Mouse (Mus musculus) hindbrain, postnatal 0 days (tissue): ENCODE measurements at regions not wholly inside any gene's neighbourhood (a gene's known extent, or its start where the extent isn't known, plus 50 kb on each side); places are given as distances from the start of the nearest gene placed in this dataset.

Experiments
- ATAC-seq: fragments of 200-750 bp; cut with Nextera tagmentation; 2 replicates; pipeline ENCODE4 v1.8.0; 2017; ENCODE audit warnings: mild to moderate bottlenecking, moderate TSS enrichment, moderate library complexity
- DNase-seq: peaks from one replicate; pipeline ENCODE4 v3.0.0-alpha.2; 2015; ENCODE audit warnings: low spot score
- H3K27ac ChIP-seq: fragments of 300-500 bp; sonication (generic); 2 replicates; pipeline ENCODE4 v1.5.1; 2014; ENCODE audit warnings: mild to moderate bottlenecking
- H3K27me3 ChIP-seq: fragments of 300-500 bp; sonication (generic); 2 replicates; pipeline ENCODE4 v1.6.1; 2014; ENCODE audit warnings: low read length, mixed read lengths; ENCODE audit not compliant: insufficient read depth
- H3K36me3 ChIP-seq: fragments of 300-500 bp; sonication (generic); 2 replicates; pipeline ENCODE4 v1.6.1; 2014; ENCODE audit warnings: low read length, mixed read lengths; ENCODE audit not compliant: insufficient read depth
- H3K4me1 ChIP-seq: fragments of 300-500 bp; sonication (generic); 2 replicates; pipeline ENCODE4 v1.6.1; 2014; ENCODE audit warnings: antibody characterized with exemption, low read length, mixed read lengths; ENCODE audit not compliant: insufficient read depth
- H3K4me2 ChIP-seq: fragments of 300-500 bp; sonication (generic); 2 replicates; pipeline ENCODE4 v1.6.1; 2014; ENCODE audit warnings: low read depth, mild to moderate bottlenecking, low read length, moderate library complexity, mixed read lengths
- H3K4me3 ChIP-seq: fragments of 300-500 bp; sonication (generic); 2 replicates; pipeline ENCODE4 v1.5.1; 2014; ENCODE audit warnings: low read length
- H3K9ac ChIP-seq: fragments of 300-500 bp; sonication (generic); replicated peaks from 2 replicates; pipeline ENCODE4 v1.6.1; 2014; ENCODE audit warnings: mild to moderate bottlenecking, low read length, moderate library complexity, mixed read lengths
- H3K9me3 ChIP-seq: fragments of 300-500 bp; sonication (generic); 2 replicates; pipeline ENCODE4 v1.6.1; 2016; ENCODE audit warnings: low read length, mixed read lengths
- CTCF ChIP-seq: IDR thresholded peaks from 2 replicates; pipeline ENCODE4 v1.5.1; 2016; ENCODE audit warnings: antibody characterized with exemption, control low read depth, low read depth
- WGBS: fragments of 180-500 bp; shearing (Covaris S2); extraction: QIAGEN DNeasy Blood & Tissue Kit; methylation state at CpG from one replicate; pipeline ENCODE4 v1.1.7; 2014; 5-methylcytosine and 5-hydroxymethylcytosine counted together

DNA sequence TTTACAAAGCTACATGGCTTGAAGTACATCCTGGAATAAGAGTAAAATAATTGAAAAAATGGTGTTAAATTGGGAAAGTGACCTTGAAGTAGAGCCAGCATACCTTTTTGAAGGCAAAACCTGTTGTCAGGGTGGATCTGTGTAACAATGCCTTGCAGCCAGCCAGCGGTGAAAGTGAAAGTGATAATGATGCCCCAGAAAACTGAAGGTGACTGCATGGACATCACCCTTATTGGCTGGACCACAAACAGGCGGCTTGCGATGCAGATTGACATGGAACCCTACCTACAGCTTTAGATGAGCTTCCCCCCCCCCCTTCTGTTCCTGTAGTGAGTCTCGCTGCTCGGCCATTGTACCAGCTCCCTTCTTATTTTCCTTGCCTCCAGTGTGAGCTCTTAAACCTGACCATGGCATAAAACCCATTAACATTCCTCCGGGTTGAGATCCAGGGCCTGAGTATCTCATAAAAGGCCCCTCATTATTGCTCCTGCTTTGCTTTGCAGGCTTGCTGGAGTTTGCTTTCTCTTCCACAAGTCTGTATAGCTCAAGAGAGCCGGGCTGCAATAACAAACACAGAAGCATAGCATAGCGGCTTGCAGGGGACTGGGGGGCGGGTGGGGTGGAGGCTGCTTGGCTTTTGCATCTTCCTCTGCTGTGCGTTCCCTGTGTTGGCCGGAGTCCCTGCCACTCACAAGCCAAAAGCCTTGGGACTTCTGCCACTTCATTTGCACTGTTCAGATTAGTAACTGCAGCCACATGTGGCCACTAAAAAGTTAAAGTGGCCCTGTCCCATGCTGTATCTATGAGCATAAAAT lies 292.1 kb downstream of the Plpp3 start:
- H3K4me2 ChIP-seq: 0 out of 2 replicates have a peak overlapping the region, but pooled peaks have one; percentile 16
- H3K9ac ChIP-seq: no peak overlapping the region
- 0 out of 2 replicates have a peak overlapping the region, but pooled peaks have one; percentile 7 for H3K27ac ChIP-seq
- ATAC-seq (no peak), DNase-seq (peak; percentile 66)
- H3K9me3 ChIP-seq: no peaks in the 10 kb centered on the region
- peak; percentile 17; the same call in 1 of the 2 replicates for TF ChIP-seq CTCF
- no peaks in the 10 kb centered on the region for H3K36me3 ChIP-seq
- no peaks in the 10 kb centered on the region for H3K27me3 ChIP-seq
- no peaks in the 10 kb centered on the region for H3K4me1 ChIP-seq
- WGBS: 49% methylated on average over 11 of the region's 11 CpGs
- H3K4me3 ChIP-seq: no peak overlapping the region

DNA sequence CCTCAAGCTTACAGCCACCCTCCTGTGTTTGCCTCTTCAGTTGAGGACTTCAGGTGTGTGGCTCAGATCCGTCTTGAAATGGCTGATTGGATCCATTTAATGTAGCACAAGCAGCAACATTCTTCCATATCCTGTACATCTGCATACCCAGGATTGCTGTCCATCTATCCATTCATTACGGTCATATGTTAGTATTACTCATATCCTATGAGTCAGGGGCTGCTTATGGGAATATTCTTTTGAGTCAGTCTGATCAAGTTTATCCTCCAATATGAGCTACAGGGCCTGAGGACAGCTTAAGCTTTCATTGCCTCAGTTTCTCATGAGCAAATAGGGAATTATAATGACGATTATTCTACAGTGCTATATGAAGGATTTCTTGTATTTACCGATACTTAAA lies 293.7 kb downstream of the Plpp3 start:
- Histone ChIP-seq H3K9me3 (no peaks in the 10 kb centered on the region), H3K27me3 (no peaks in the 10 kb centered on the region), H3K9ac (no peak overlapping the region), H3K4me1 (no peaks in the 10 kb centered on the region), H3K4me2 (no peak overlapping the region), H3K36me3 (no peaks in the 10 kb centered on the region), H3K27ac (no peak overlapping the region), H3K4me3 (no peak overlapping the region)
- DNase-seq: no peak
- no peak for TF ChIP-seq CTCF
- 91% methylated on average over 4 of the region's 4 CpGs for WGBS
- ATAC-seq: no peak

DNA sequence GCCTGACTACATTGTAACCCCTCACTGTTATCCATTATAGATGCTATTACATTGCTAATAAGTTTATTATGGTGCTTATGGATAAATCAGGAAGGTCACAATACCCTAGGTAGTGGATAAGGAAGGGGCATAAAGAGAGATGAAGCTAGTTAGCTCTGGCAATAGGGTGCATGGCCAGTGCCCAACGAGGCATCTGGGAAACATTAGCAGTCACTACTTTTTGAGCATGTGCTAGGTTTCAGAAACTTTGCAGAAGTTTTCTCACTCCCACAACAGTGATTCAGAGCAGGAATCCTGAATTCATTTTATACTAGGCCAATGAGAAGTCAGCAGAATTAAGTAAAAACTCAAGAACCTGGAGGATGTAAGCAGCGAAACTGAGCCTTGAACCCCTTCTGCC lies 294.7 kb downstream of the Plpp3 start:
- DNase-seq: no peak
- H3K4me1 ChIP-seq: no peaks in the 10 kb centered on the region
- H3K4me3 ChIP-seq: no peak overlapping the region
- no peaks in the 10 kb centered on the region for H3K9me3 ChIP-seq
- no peak for TF ChIP-seq CTCF
- H3K4me2 ChIP-seq: no peak overlapping the region
- WGBS: 95% methylated on average over 2 of the region's 2 CpGs
- H3K9ac ChIP-seq: no peak overlapping the region
- no peak for ATAC-seq
- H3K27me3 ChIP-seq: no peaks in the 10 kb centered on the region
- no peaks in the 10 kb centered on the region for H3K36me3 ChIP-seq
- no peak overlapping the region for H3K27ac ChIP-seq

DNA sequence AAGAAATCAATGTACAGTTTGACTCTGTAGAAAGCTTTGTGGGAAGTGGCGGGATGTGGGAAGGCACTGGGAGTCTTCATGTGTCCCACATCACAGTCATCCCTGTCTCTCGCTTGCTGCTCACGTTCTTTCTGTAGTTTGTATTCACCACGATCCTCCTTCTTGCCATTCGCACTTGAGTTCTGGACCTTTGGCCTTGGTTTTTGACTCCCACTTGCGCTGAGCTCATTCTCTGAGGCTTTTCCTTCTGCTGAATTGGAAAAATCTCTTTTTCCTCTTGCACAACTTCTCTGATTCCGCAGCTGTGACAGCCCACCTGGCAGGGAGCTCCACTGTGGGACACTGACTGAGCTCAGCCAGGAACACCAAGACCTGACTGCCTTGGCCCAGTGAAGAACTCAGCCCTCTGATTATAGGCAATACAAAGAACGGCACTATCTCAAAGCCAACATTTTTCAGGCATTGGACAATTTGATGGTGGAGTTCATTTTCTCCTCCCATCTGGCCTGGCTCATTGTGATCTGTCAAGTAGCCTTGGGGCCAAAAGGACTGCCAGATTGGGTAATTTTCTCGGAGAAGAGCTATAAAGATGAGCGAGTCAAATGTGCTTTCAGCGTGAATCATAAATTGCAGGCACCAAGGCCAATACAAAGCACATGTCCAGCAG lies 299.9 kb downstream of the Plpp3 start:
- TF ChIP-seq CTCF: no peak
- no peak overlapping the region for H3K4me3 ChIP-seq
- H3K9ac ChIP-seq: no peak overlapping the region
- H3K9me3 ChIP-seq: no peaks in the 10 kb centered on the region
- no peaks in the 10 kb centered on the region for H3K36me3 ChIP-seq
- DNase-seq (peak; percentile 41), ATAC-seq (no peak)
- peak overlapping the region; percentile 20; the same call in 1 of the 2 replicates for H3K27ac ChIP-seq
- H3K4me1 ChIP-seq: no peaks in the 10 kb centered on the region
- 65% methylated on average over 11 of the region's 11 CpGs for WGBS
- no peak overlapping the region for H3K4me2 ChIP-seq
- H3K27me3 ChIP-seq: no peaks in the 10 kb centered on the region

DNA sequence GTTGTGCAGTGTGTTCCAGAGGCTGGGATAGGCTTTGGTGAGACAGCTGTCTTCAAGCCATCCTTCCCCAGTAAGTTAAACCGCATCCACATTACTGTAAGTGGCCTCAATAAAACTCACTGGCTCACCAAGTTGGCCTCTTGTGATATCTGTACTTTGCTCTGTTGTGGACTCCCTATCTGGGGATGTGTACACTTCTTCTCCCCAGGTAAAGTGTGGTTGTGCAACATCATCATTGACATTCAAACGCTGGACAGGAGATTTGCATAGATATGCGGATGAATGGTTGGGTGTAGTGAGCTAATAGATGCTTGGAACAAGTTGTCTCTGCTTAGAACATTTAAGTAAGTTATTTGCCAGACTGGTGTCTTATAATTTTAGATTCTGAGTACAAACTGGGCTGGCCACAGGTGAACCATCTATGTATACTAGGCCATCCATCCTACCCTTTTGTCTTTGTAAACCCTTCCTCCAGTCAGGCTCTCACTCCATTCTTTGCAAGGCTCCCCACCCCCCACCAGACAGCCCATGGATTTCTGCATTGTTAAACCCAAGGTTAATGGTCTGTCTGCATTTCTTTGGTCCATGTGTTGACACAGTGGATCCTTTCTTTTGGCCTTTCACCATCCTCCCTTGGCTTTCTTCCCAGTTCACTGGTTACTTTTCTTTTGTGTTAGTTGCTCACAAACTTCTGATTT lies 303.0 kb downstream of the Plpp3 start:
- DNase-seq (no peak), ATAC-seq (no peak)
- H3K27ac ChIP-seq: no peak overlapping the region
- 86% methylated on average over 3 of the region's 3 CpGs for WGBS
- TF ChIP-seq CTCF: no peak
- H3K9me3 ChIP-seq: no peaks in the 10 kb centered on the region
- H3K36me3 ChIP-seq: no peaks in the 10 kb centered on the region
- no peak overlapping the region for H3K9ac ChIP-seq
- no peaks in the 10 kb centered on the region for H3K4me1 ChIP-seq
- no peak overlapping the region for H3K4me3 ChIP-seq
- H3K4me2 ChIP-seq: no peak overlapping the region
- H3K27me3 ChIP-seq: no peaks in the 10 kb centered on the region

DNA sequence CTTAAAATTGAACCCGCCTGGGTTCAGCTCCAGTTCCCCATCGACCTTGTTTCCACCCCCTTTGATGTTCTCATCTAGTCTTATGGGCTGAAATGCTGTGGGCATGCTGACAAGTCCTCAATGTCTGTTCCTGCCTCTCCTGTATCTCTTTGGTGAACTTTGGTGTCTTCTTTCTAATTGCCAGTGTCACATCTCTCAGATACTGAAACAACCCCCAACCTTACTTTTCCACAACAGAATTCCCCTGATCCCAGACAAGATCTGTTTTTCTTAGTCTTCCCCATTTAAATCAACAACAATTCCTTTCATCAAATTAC lies 303.5 kb downstream of the Plpp3 start:
- WGBS: 37% methylated on average over 2 of the region's 2 CpGs
- Histone ChIP-seq H3K4me1 (no peaks in the 10 kb centered on the region), H3K27me3 (no peaks in the 10 kb centered on the region), H3K4me3 (no peak overlapping the region), H3K9me3 (no peaks in the 10 kb centered on the region), H3K36me3 (no peaks in the 10 kb centered on the region), H3K4me2 (no peak overlapping the region), H3K9ac (no peak overlapping the region), H3K27ac (no peak overlapping the region)
- DNase-seq (no peak), ATAC-seq (no peak)
- no peak for TF ChIP-seq CTCF
